In genomic region chr9:82963981-82964380, GRCm38 (mm10) we compare ENCODE assay signal across 12 mouse cellular contexts.
"Had no signal": no experiment of that assay in that cellular context is flagged by ENCODE, and none has a peak within 500 bp of the region (broad histone marks: within the 10 kb centered on the region; RNA-seq: fewer than 3 reads in every experiment).

No protein-coding gene starts in this region.

- H3K27ac ChIP-seq: limb, embryonic 15.5 days; liver, embryonic 12.5 days; macrophage; midbrain, embryonic 12.5 days; neural tube, embryonic 15.5 days; stomach, embryonic 15.5 days had no signal

- H3K27me3 ChIP-seq: limb, embryonic 15.5 days; liver, embryonic 12.5 days; midbrain, embryonic 12.5 days; neural tube, embryonic 15.5 days; stomach, embryonic 15.5 days had no signal

- H3K4me1 ChIP-seq: limb, embryonic 15.5 days; liver, embryonic 12.5 days; midbrain, embryonic 12.5 days; neural tube, embryonic 15.5 days; stomach, embryonic 15.5 days had no signal

- DNase-seq: kidney, adult 8-10 months; kidney, postnatal 25 days; layer of hippocampus, postnatal 36 days; right cerebral cortex, adult 18-20 months; right cerebral cortex, postnatal 25 days; thymus, postnatal 4 days had no signal

- H3K36me3 ChIP-seq: neural tube, embryonic 15.5 days had no signal

- ATAC-seq: liver, embryonic 12.5 days had no signal

- H3K4me3 ChIP-seq: limb, embryonic 15.5 days; liver, embryonic 12.5 days; midbrain, embryonic 12.5 days; neural tube, embryonic 15.5 days; stomach, embryonic 15.5 days had no signal
